Comparison of ENCODE assay signal across 11 mouse cellular contexts in genomic region chr1:170481093-170481492, GRCm38 (mm10).
DNase-seq lines count a peak whose midpoint lies in the region; ATAC-seq and TF ChIP-seq lines count a peak whose summit lies in the region.
"Had no signal": no experiment of that assay in that cellular context is flagged by ENCODE, and none has a peak within 500 bp of the region (broad histone marks: within the 10 kb centered on the region; RNA-seq: fewer than 3 reads in every experiment).

No protein-coding gene starts in this region.

- no peaks in the 10 kb centered on the region for H3K36me3 ChIP-seq in kidney, adult 2 months (ENCODE audit: control insufficient read depth, insufficient read depth, low read length)
- no peaks in the 10 kb centered on the region for H3K36me3 ChIP-seq in kidney, embryonic 14.5 days (ENCODE audit: control insufficient read depth, insufficient read depth, low read length)
- H3K36me3 ChIP-seq in testis, adult 2 months (ENCODE audit: control insufficient read depth, insufficient read depth, low read length): no peaks in the 10 kb centered on the region
- H3K36me3 ChIP-seq: neural tube, embryonic 13.5 days had no signal

- H3K4me1 ChIP-seq in kidney, adult 2 months (ENCODE audit: control insufficient read depth, insufficient read depth, low read length): peaks cover 55% of the 10 kb centered on the region
- H3K4me1 ChIP-seq in kidney, embryonic 14.5 days (ENCODE audit: control insufficient read depth, insufficient read depth, low read length): peaks cover 35% of the 10 kb centered on the region
- H3K4me1 ChIP-seq in testis, adult 2 months (ENCODE audit: control insufficient read depth, insufficient read depth, low read length): peaks cover 3% of the 10 kb centered on the region; the same call in 1 of the 2 replicates

- peak overlapping the region; percentile 17; the same call in 1 of the 2 replicates for H3K27ac ChIP-seq in kidney, adult 2 months (ENCODE audit: insufficient read depth, low read depth, low read length)
- no peak overlapping the region for H3K27ac ChIP-seq in kidney, embryonic 14.5 days (ENCODE audit: low read depth, low read length)
- H3K27ac ChIP-seq in testis, adult 2 months (ENCODE audit: control insufficient read depth, insufficient read depth, low read depth, low read length): peak overlapping the region; percentile 32
- H3K27ac ChIP-seq: macrophage; neural tube, embryonic 13.5 days had no signal

- no peak overlapping the region for H3K9ac ChIP-seq in kidney, embryonic 14.5 days (ENCODE audit: low read depth, low read length)
- H3K9ac ChIP-seq: neural tube, embryonic 13.5 days had no signal

- 42% methylated on average over 3 of the region's 3 CpGs for WGBS in kidney, adult 2 months
- 65% methylated on average over 3 of the region's 3 CpGs for WGBS in kidney, embryonic 14.5 days

- no peak for ATAC-seq in kidney, embryonic 14.5 days (ENCODE audit: low FRiP score, low TSS enrichment)

- no peaks in the 10 kb centered on the region for H3K9me3 ChIP-seq in kidney, embryonic 14.5 days (ENCODE audit: control insufficient read depth, low read length)
- H3K9me3 ChIP-seq: neural tube, embryonic 13.5 days had no signal

- TF ChIP-seq CTCF in kidney, adult 2 months (conservative IDR thresholded peaks at IDR 0.05; ENCODE audit: insufficient read depth, insufficient read length, low read depth, low read length): no peak
- TF ChIP-seq CTCF in testis, adult 2 months (IDR thresholded peaks at IDR 0.05; ENCODE audit: control insufficient read depth, insufficient read depth, insufficient replicate concordance, low read depth, low read length): no peak

- H3K27me3 ChIP-seq in kidney, adult 2 months (replicated peaks; ENCODE audit: control insufficient read depth, insufficient read depth, low read length): no peaks in the 10 kb centered on the region
- no peaks in the 10 kb centered on the region for H3K27me3 ChIP-seq in kidney, embryonic 14.5 days (ENCODE audit: control insufficient read depth, insufficient read depth, low read length)
- no peaks in the 10 kb centered on the region for H3K27me3 ChIP-seq in testis, adult 2 months (ENCODE audit: control insufficient read depth, insufficient read depth, low read length)
- H3K27me3 ChIP-seq: neural tube, embryonic 13.5 days had no signal

- H3K4me2 ChIP-seq in kidney, embryonic 14.5 days (replicated peaks; ENCODE audit: low read depth, low read length): no peak overlapping the region
- H3K4me2 ChIP-seq: neural tube, embryonic 13.5 days had no signal

- DNase-seq in cerebellum, adult 11-12 months: peak; percentile 30
- DNase-seq in cerebellum, adult 8-10 months: no peak
- peak; percentile 52 for DNase-seq in kidney, adult 2 months
- DNase-seq in testis, postnatal 10 days (ENCODE audit: low spot score): no peak
- no peak for DNase-seq in thymus, postnatal 4 days
- DNase-seq in layer of hippocampus, adult 18-20 months (ENCODE audit: low spot score in 2 of 2): no peak
- DNase-seq: layer of hippocampus, postnatal 36 days had no signal

- H3K4me3 ChIP-seq in kidney, adult 2 months (ENCODE audit: insufficient read depth, low read depth, low read length): no peak overlapping the region
- no peak overlapping the region for H3K4me3 ChIP-seq in kidney, embryonic 14.5 days (ENCODE audit: low read length)
- H3K4me3 ChIP-seq in testis, adult 2 months (ENCODE audit: control insufficient read depth, low read depth, low read length): no peak overlapping the region
- H3K4me3 ChIP-seq: neural tube, embryonic 13.5 days had no signal

- no peak for TF ChIP-seq POLR2A in kidney, adult 2 months (IDR thresholded peaks at IDR 0.05; ENCODE audit: low read depth, low read length)
- TF ChIP-seq POLR2A in testis, adult 2 months (IDR thresholded peaks at IDR 0.05; ENCODE audit: control insufficient read depth, low read depth, low read length): no peak

Comparison
In these comparisons a context has a peak if more than half of its experiments do, and no peak if none do; other contexts are left out.
1. DNase-seq: peak in cerebellum, adult 11-12 months (single experiment) and kidney, adult 2 months (single experiment); none in cerebellum, adult 8-10 months (single experiment), testis, postnatal 10 days (single experiment), thymus, postnatal 4 days (single experiment) and layer of hippocampus, adult 18-20 months (0 of 2).